8 mouse cellular contexts compared by ENCODE assay signal in the genomic region with DNA sequence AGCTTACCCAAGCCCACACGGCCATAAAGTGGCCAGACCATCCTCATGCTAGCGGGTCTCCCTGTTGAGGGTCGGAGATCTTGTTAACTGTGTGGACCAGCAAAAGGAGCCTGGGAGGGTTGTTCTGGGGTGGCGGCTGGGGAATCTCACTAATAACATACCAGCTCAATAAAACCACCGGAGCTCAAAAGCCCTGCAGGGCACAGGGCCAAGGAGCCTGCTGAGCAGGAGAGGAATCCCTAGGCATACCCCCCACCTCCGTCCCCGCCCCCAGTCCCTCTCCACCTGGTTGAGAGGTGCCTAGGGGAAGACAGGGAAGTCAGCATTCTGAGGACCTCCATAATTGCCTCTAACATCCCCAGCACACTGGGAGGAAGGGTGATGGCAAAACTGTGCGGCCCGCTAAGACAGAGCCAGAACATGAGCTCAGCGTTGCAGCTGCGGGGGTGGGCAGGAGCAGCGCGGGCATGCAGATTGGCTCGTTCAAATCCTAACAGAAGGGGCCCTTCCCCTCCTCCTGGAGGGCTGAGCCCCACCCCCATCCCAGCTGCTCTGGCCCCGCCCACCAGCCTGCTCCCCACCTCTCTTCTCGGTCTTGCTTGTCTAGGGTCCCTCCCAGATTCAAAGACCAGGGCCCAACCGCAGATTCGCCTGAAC. TPM values are rescaled to one million over a fixed set of nuclear protein-coding genes. Genes with fewer than 3 reads are reported as not detected.
DNase-seq lines count a peak whose midpoint lies in the region; ATAC-seq lines count a peak whose summit lies in the region.

No protein-coding gene starts in this region.

- peaks cover 39% of the 10 kb centered on the region for H3K4me1 ChIP-seq in heart, embryonic 10.5 days
- peaks cover 19% of the 10 kb centered on the region for H3K4me1 ChIP-seq in liver, embryonic 13.5 days (replicated peaks)

- H3K4me3 ChIP-seq in heart, embryonic 10.5 days = peak overlapping the region; percentile 39
- no peak overlapping the region for H3K4me3 ChIP-seq in liver, embryonic 13.5 days (replicated peaks)

- H3K36me3 ChIP-seq in heart, embryonic 10.5 days = peaks cover 49% of the 10 kb centered on the region
- H3K36me3 ChIP-seq in liver, embryonic 13.5 days = peaks cover 4% of the 10 kb centered on the region

- H3K4me2 ChIP-seq in liver, embryonic 13.5 days = peak overlapping the region; percentile 34

- H3K9me3 ChIP-seq in heart, embryonic 10.5 days = no peaks in the 10 kb centered on the region
- no peaks in the 10 kb centered on the region for H3K9me3 ChIP-seq in liver, embryonic 13.5 days (replicated peaks)

- peak overlapping the region; percentile 86 for H3K27ac ChIP-seq in heart, embryonic 10.5 days
- H3K27ac ChIP-seq in liver, embryonic 13.5 days = no peak overlapping the region

- peak; percentile 30; the same call in 1 of the 2 replicates for ATAC-seq in liver, embryonic 13.5 days (ENCODE audit: low read depth)

- DNase-seq in heart, adult 11 months = peak; percentile 98
- no peak for DNase-seq in heart, adult 8-10 months (ENCODE audit: low spot score)
- DNase-seq in embryo, embryonic 11 days = peak; percentile 90
- DNase-seq in heart, embryonic 10.5 days (ENCODE audit: low spot score) = peak; percentile 90
- DNase-seq in kidney, postnatal 14 days = peak; percentile 73
- DNase-seq in liver, embryonic 13.5 days = no peak
- DNase-seq in retina, postnatal 1 day = peak; percentile 92
- DNase-seq in spleen, adult 18-20 months = no peak

- no peak overlapping the region for H3K9ac ChIP-seq in liver, embryonic 13.5 days

- H3K27me3 ChIP-seq in heart, embryonic 10.5 days (ENCODE audit: insufficient read depth, poor library complexity, severe bottlenecking) = no peaks in the 10 kb centered on the region
- no peaks in the 10 kb centered on the region for H3K27me3 ChIP-seq in liver, embryonic 13.5 days

- WGBS in heart, embryonic 10.5 days = 20% methylated on average over 18 of the region's 18 CpGs
- 50% methylated on average over 18 of the region's 18 CpGs for WGBS in liver, embryonic 13.5 days (ENCODE audit: insufficient replicate concordance)

RNA-seq across cellular contexts. Expression of gene Soga1, which starts 20.6 kb away (rescaled TPM):
- 10 to 100 TPM in 1 of 4 experiments, 1 to 10 TPM in 3; 8.7 to 11.1 (median 8.9) TPM for total RNA-seq in heart, adult 8-10 months (2022)
- 2.2 and 3.9 TPM in 2 replicates for polyA plus RNA-seq in heart, embryonic 10.5 days (2016; fragmentation: Nextera tagmentation; extraction: Ambion mirVana)
- polyA plus RNA-seq in liver, embryonic 13.5 days (2015; fragmentation: Nextera tagmentation; extraction: Ambion mirVana) = 1.7 and 1.8 TPM in 2 replicates

RNA-seq across cellular contexts. Expression of gene Tldc2, which starts 28.4 kb away (rescaled TPM):
- total RNA-seq in heart, adult 8-10 months (2022) = not detected
- not detected in 2 replicates for polyA plus RNA-seq in heart, embryonic 10.5 days (2016; fragmentation: Nextera tagmentation; extraction: Ambion mirVana)
- not detected in 2 replicates for polyA plus RNA-seq in liver, embryonic 13.5 days (2015; fragmentation: Nextera tagmentation; extraction: Ambion mirVana)

RNA-seq across cellular contexts. Expression of gene Dsn1, which starts 51.5 kb away (rescaled TPM):
- total RNA-seq in heart, adult 8-10 months (2022) = 1 to 10 TPM; 1.1 to 2.2 (median 1.6) TPM
- polyA plus RNA-seq in heart, embryonic 10.5 days (2016; fragmentation: Nextera tagmentation; extraction: Ambion mirVana) = 43.7 and 44.0 TPM in 2 replicates
- 29.7 and 37.3 TPM in 2 replicates for polyA plus RNA-seq in liver, embryonic 13.5 days (2015; fragmentation: Nextera tagmentation; extraction: Ambion mirVana)

Comparison
In these comparisons a context has a peak if more than half of its experiments do, and no peak if none do; other contexts are left out.
1. DNase-seq: peak in heart, adult 11 months (single experiment), embryo, embryonic 11 days (single experiment), heart, embryonic 10.5 days (single experiment), kidney, postnatal 14 days (single experiment) and retina, postnatal 1 day (single experiment); none in heart, adult 8-10 months (single experiment), liver, embryonic 13.5 days (single experiment) and spleen, adult 18-20 months (0 of 2).